8 mouse cellular contexts compared by ENCODE assay signal in genomic region chr11:88251972-88252766, GRCm38 (mm10). TPM values are rescaled to one million over a fixed set of nuclear protein-coding genes. Genes with fewer than 3 reads are reported as not detected.
A peak's percentile ranks its signal among the peaks of the same experiment; 100 is the strongest.
DNase-seq lines count a peak whose midpoint lies in the region; ATAC-seq lines count a peak whose summit lies in the region.

No protein-coding gene starts in this region.

- H3K4me1 ChIP-seq in hindbrain, embryonic 14.5 days (replicated peaks; ENCODE audit: control insufficient read depth, insufficient read depth, low read length) = peaks cover 35% of the 10 kb centered on the region

- peak overlapping the region; percentile 79 for H3K27ac ChIP-seq in hindbrain, embryonic 14.5 days

- peak; percentile 88 for ATAC-seq in hindbrain, embryonic 14.5 days (ENCODE audit: low FRiP score)

- no peak overlapping the region for H3K9ac ChIP-seq in hindbrain, embryonic 14.5 days

- H3K9me3 ChIP-seq in hindbrain, embryonic 14.5 days (ENCODE audit: control insufficient read depth, low read length) = no peaks in the 10 kb centered on the region

- peak; percentile 85 for DNase-seq in NIH3T3 (ENCODE audit: low read depth)
- peak; percentile 95 to 97 for DNase-seq in cerebellum, postnatal 14 days
- peak; percentile 79 to 82 for DNase-seq in frontal cortex, postnatal 36 days (ENCODE audit: low spot score in 2 of 2)
- peak; percentile 89 for DNase-seq in hindbrain, embryonic 14.5 days (ENCODE audit: low spot score)
- peak; percentile 90 to 96 for DNase-seq in layer of hippocampus, postnatal 25 days (ENCODE audit: extremely low spot score in 1 of 2, low spot score in 1 of 2)
- DNase-seq in lung, postnatal 25 days (ENCODE audit: low spot score) = peak; percentile 83
- peak; percentile 50 for DNase-seq in retina, adult 2 months (ENCODE audit: low read depth, low spot score)
- DNase-seq in thymus, postnatal 25 days = peak; percentile 87

- 8% methylated on average over 22 of the region's 22 CpGs for WGBS in hindbrain, embryonic 14.5 days

- H3K4me2 ChIP-seq in hindbrain, embryonic 14.5 days (replicated peaks) = peak overlapping the region; percentile 35

- no peaks in the 10 kb centered on the region for H3K27me3 ChIP-seq in hindbrain, embryonic 14.5 days (ENCODE audit: control insufficient read depth, insufficient read depth, low read length)

- H3K36me3 ChIP-seq in hindbrain, embryonic 14.5 days (replicated peaks; ENCODE audit: control insufficient read depth, insufficient read depth) = no peaks in the 10 kb centered on the region

- H3K4me3 ChIP-seq in hindbrain, embryonic 14.5 days (replicated peaks; ENCODE audit: low read length) = no peak overlapping the region

RNA-seq across cellular contexts. Expression of gene Ccdc182, which starts 41.7 kb away (rescaled TPM):
- 0.37 TPM in 1 of 2 replicates, not detected in the other for polyA plus RNA-seq in hindbrain, embryonic 14.5 days (2014; fragmentation: Nextera tagmentation; extraction: Ambion mirVana)
- total RNA-seq in layer of hippocampus, postnatal 25 days (2021) = not detected

RNA-seq across cellular contexts. Expression of gene Mrps23, which starts 48.0 kb away (rescaled TPM):
- polyA plus RNA-seq in hindbrain, embryonic 14.5 days (2014; fragmentation: Nextera tagmentation; extraction: Ambion mirVana) = 67.8 and 68.7 TPM in 2 replicates
- total RNA-seq in layer of hippocampus, postnatal 25 days (2021) = 10 to 100 TPM; 66.1 to 66.6 TPM
